Mouse (Mus musculus) stomach, postnatal 0 days (tissue): ENCODE results near the gene Rps6. TPM values are rescaled to one million over a fixed set of nuclear protein-coding genes. Genes with fewer than 3 reads are reported as not detected.

Experiments used
- ATAC-seq: fragments of 200-750 bp; cut with Nextera tagmentation; 2 replicates; pipeline ENCODE4 v1.8.0; 2017; ENCODE audit not compliant: low FRiP score, low TSS enrichment
- DNase-seq: peaks from one replicate; pipeline ENCODE4 v3.0.0-alpha.2; 2016; ENCODE audit warnings: low spot score
- H3K27ac ChIP-seq: fragments of 300-500 bp; sonication (generic); replicated peaks from 2 replicates; pipeline ENCODE4 v1.5.1; 2014; ENCODE audit warnings: mild to moderate bottlenecking, control low read depth
- H3K27me3 ChIP-seq: fragments of 300-500 bp; sonication (generic); 2 replicates; pipeline ENCODE4 v1.6.1; 2014; ENCODE audit warnings: low read length; ENCODE audit not compliant: control insufficient read depth, insufficient read depth
- H3K36me3 ChIP-seq: fragments of 300-500 bp; sonication (generic); 2 replicates; pipeline ENCODE4 v1.6.1; 2014; ENCODE audit warnings: low read length, mixed read lengths; ENCODE audit not compliant: control insufficient read depth, insufficient read depth
- H3K4me1 ChIP-seq: fragments of 300-500 bp; sonication (generic); replicated peaks from 2 replicates; pipeline ENCODE4 v1.6.1; 2014; ENCODE audit warnings: antibody characterized with exemption; ENCODE audit not compliant: control insufficient read depth, insufficient read depth
- H3K4me2 ChIP-seq: fragments of 300-500 bp; sonication (generic); replicated peaks from 2 replicates; pipeline ENCODE4 v1.6.1; 2014; ENCODE audit warnings: low read depth, mild to moderate bottlenecking, control low read depth, moderate library complexity
- H3K4me3 ChIP-seq: fragments of 300-500 bp; sonication (generic); 2 replicates; pipeline ENCODE4 v1.5.1; 2014; ENCODE audit warnings: low read depth, low read length, control low read depth
- H3K9ac ChIP-seq: fragments of 300-500 bp; sonication (generic); 2 replicates; pipeline ENCODE4 v1.6.1; 2014; ENCODE audit warnings: mild to moderate bottlenecking, low read length, control low read depth, mixed read lengths
- H3K9me3 ChIP-seq: fragments of 300-500 bp; sonication (generic); 2 replicates; pipeline ENCODE4 v1.6.1; 2016; ENCODE audit warnings: low read length; ENCODE audit not compliant: control insufficient read depth
- CTCF ChIP-seq: IDR thresholded peaks from 2 replicates; pipeline ENCODE4 v1.5.1; 2016; ENCODE audit warnings: antibody characterized with exemption, low read depth, mild to moderate bottlenecking, moderate library complexity
- EP300 ChIP-seq: optimal IDR thresholded peaks from 2 replicates; pipeline ENCODE3; 2016; ENCODE audit warnings: antibody characterized with exemption
- WGBS: fragments of 180-500 bp; shearing (Covaris S2); extraction: QIAGEN DNeasy Blood & Tissue Kit; methylation state at CpG from one replicate; pipeline ENCODE4 v1.1.7; 2014; 5-methylcytosine and 5-hydroxymethylcytosine counted together
- polyA plus RNA-seq: library from polyadenylated mRNA; unstranded; fragments of >200 nt; fragmentation: Nextera tagmentation; extraction: Ambion mirVana; gene quantifications from 2 replicates; pipeline ENCODE4 v1.2.1, GENCODE M21; 2015

Rps6 gene
- polyA plus RNA-seq, 1 experiment from 2014 or later, result 619 TPM

DNA sequence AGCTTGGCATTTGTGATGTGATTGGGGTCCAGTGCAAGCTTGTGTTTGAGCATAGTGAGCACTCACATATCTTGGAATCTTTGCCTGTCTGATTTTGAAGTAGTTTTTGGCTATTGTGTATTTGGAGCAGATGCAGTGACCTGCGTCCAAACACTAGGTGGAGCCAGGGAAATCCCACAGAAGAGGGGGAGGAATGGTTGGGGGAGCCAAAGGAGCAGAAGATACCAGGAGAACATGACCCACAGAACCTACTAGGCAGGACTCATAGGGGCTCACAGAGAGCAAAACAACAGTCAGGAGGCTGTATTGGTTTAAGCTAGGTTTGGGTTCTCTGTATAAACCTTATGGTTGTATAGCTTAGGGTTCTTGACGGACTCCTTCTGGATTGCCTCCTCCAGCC, 46.6 kb downstream of the Rps6 start:
- H3K4me1 ChIP-seq, result no peaks in the 10 kb centered on the region
- H3K27ac ChIP-seq, result no peak overlapping the region
- no peaks in the 10 kb centered on the region for H3K27me3 ChIP-seq
- 61% methylated on average over 2 of the region's 2 CpGs for WGBS
- no peaks in the 10 kb centered on the region for H3K9me3 ChIP-seq
- H3K9ac ChIP-seq, result no peak overlapping the region
- H3K4me3 ChIP-seq, result no peak overlapping the region
- peaks cover 7% of the 10 kb centered on the region; the same call in 1 of the 2 replicates for H3K36me3 ChIP-seq
- DNase-seq (no peak), ATAC-seq (no peak)
- TF ChIP-seq EP300, result no peak
- TF ChIP-seq CTCF, result peak; percentile 66
- no peak overlapping the region for H3K4me2 ChIP-seq

Other genes starting within 250 kb of the Rps6 start
- gene Haus6, start 245.4 kb downstream of the Rps6 start, polyA plus RNA-seq, result 3.4 and 4.4 TPM in 2 replicates
- 50.7 and 57.8 TPM in 2 replicates for gene Plin2, start 187.4 kb downstream of the Rps6 start, polyA plus RNA-seq
- gene Dennd4c, start 108.9 kb downstream of the Rps6 start, polyA plus RNA-seq, result 3.5 and 4.2 TPM in 2 replicates
- 15.9 and 16.2 TPM in 2 replicates for gene Acer2, start 17.0 kb upstream of the Rps6 start, polyA plus RNA-seq